Mouse (Mus musculus) erythroblast, embryonic 14.5 days (primary cell): ENCODE measurements around the gene Rufy2.

Source experiments
- GATA1 ChIP-seq: IDR thresholded peaks from 2 replicates; pipeline ENCODE4 v1.6.1; 2012; ENCODE audit warnings: low read length, inconsistent platforms, mixed read lengths
- TAL1 ChIP-seq: IDR thresholded peaks from 3 replicates; pipeline ENCODE4 v1.6.1; 2012; ENCODE audit warnings: low read length, inconsistent platforms, mixed read lengths

DNA sequence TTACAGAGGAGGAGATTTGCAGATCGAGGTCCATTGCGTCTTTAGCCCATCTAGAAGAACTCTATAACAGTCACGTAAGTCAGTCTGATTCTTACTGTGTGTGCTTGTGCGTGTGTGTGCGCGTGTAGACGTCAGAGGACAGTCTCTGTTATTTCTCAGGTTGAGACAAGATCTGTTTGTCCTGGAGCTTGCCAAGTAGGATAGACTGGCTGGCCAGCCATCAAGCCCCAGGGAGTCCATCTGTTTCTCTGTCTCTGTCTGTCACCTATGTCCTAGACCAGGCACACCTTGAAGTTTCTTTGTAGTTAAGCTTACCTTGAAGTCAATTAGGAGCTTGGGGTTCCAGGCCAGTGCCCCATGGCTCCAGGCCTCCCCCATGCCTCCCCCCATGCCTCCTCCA lies 16.1 kb upstream of the Rufy2 start:
- TF ChIP-seq GATA1, result no peak
- TF ChIP-seq TAL1, result no peak
